Mouse (Mus musculus) heart, postnatal 25 days (tissue): ENCODE results near the gene Klkb1. TPM values are rescaled to one million over a fixed set of nuclear protein-coding genes. Genes with fewer than 3 reads are reported as not detected.

Experiments used
- total RNA-seq, 2 experiments: library from RNA; stranded (reverse); gene quantifications; 2 replicates each; pipeline ENCODE4 v1.2.3; 2021

The Klkb1 gene
- total RNA-seq, 2 experiments from 2014 or later = not detected

Other genes starting within 250 kb of the Klkb1 start
- gene Mtnr1a, start 225.7 kb downstream of the Klkb1 start, total RNA-seq = not detected
- gene F11, start 32.8 kb downstream of the Klkb1 start, total RNA-seq = not detected
- not detected for gene Gm45753, start 13.6 kb upstream of the Klkb1 start, total RNA-seq
- 1 to 10 TPM; 1.9 to 2.1 TPM for gene Cyp4v3, start 38.4 kb upstream of the Klkb1 start, total RNA-seq
- 1 to 10 TPM; 3.2 to 4.1 TPM for gene Fam149a, start 87.4 kb upstream of the Klkb1 start, total RNA-seq
- gene Tlr3, start 116.2 kb upstream of the Klkb1 start, total RNA-seq = 1 to 10 TPM; 7.0 to 7.3 TPM
- 100 to 1,000 TPM; 572 to 611 TPM for gene Sorbs2, start 212.9 kb upstream of the Klkb1 start, total RNA-seq